Mouse (Mus musculus) frontal cortex, postnatal 14 days (tissue): ENCODE results near the gene 4930502E18Rik.
A peak's percentile ranks its signal among the peaks of the same experiment; 100 is the strongest.
"Not testable (repeated sequence)": the region's sequence is repeated elsewhere in the genome, so short reads cannot be mapped to it uniquely, and the experiment has no call there.

Source experiments
- DNase-seq, 2 experiments: peaks; one replicate each; pipeline ENCODE4 v3.0.0; 2022; ENCODE audit warnings: low spot score in 2 of 2

4930502E18Rik gene

GRCm38 (mm10) chrX:53724596-53724995 is at the start of gene 4930502E18Rik:
4930502E18Rik (plus strand) TSS chrX:53724826.
- no peak for DNase-seq

- DNase-seq: peak; percentile 31 to 68
Measured at GRCm38 (mm10) chrX:53676943-53677342, 47.7 kb upstream of the 4930502E18Rik start.

- not testable (repeated sequence) for DNase-seq
Measured at GRCm38 (mm10) chrX:53682650-53683049, 42.0 kb upstream of the 4930502E18Rik start.

GRCm38 (mm10) chrX:53684676-53685075 is 40.0 kb upstream of the 4930502E18Rik start:
- not testable (repeated sequence) for DNase-seq

GRCm38 (mm10) chrX:53692065-53692464 is 32.6 kb upstream of the 4930502E18Rik start:
- no peak for DNase-seq

- DNase-seq: no peak
Measured at GRCm38 (mm10) chrX:53693141-53693540, 31.5 kb upstream of the 4930502E18Rik start.

GRCm38 (mm10) chrX:53694008-53694777 is 30.4 kb upstream of the 4930502E18Rik start:
- no peak for DNase-seq

GRCm38 (mm10) chrX:53699225-53699624 is 25.4 kb upstream of the 4930502E18Rik start:
- DNase-seq: no peak

- DNase-seq: no peak
Measured at GRCm38 (mm10) chrX:53702673-53703072, 22.0 kb upstream of the 4930502E18Rik start.

- DNase-seq: no peak
Measured at GRCm38 (mm10) chrX:53715942-53716322, 8.7 kb upstream of the 4930502E18Rik start.

GRCm38 (mm10) chrX:53716323-53717182 is 8.1 kb upstream of the 4930502E18Rik start:
- peak; percentile 15 to 20 for DNase-seq

- no peak for DNase-seq
Measured at GRCm38 (mm10) chrX:53728967-53729366, 4.3 kb downstream of the 4930502E18Rik start.

- DNase-seq: no peak
Measured at GRCm38 (mm10) chrX:53752851-53753250, 28.2 kb downstream of the 4930502E18Rik start.

- no peak for DNase-seq
Measured at GRCm38 (mm10) chrX:53757736-53758135, 33.1 kb downstream of the 4930502E18Rik start, which contains the start of gene 1700013H16Rik. 1700013H16Rik (minus strand) TSS chrX:53757831.

- no peak for DNase-seq
Measured at GRCm38 (mm10) chrX:53776276-53776675, 51.6 kb downstream of the 4930502E18Rik start, which contains the start of gene Zfp36l3. Zfp36l3 (minus strand) TSS chrX:53776394.
